Mouse (Mus musculus) ES-Bruce4 (cell line): ENCODE measurements around the gene H2-D1. TPM values are rescaled to one million over a fixed set of nuclear protein-coding genes. Genes with fewer than 3 reads are reported as not detected.
"Not testable (repeated sequence)": the region's sequence is repeated elsewhere in the genome, so short reads cannot be mapped to it uniquely, and the experiment has no call there.

Experiments
- H3K27ac ChIP-seq: 2 replicates; pipeline ENCODE4 v1.5.1; 2012; ENCODE audit warnings: low read length, inconsistent platforms; ENCODE audit not compliant: insufficient read depth
- H3K27me3 ChIP-seq: 2 replicates; pipeline ENCODE4 v1.6.1; 2012; ENCODE audit warnings: mild to moderate bottlenecking, low read length, inconsistent platforms; ENCODE audit not compliant: control insufficient read depth, poor library complexity, insufficient read depth, severe bottlenecking
- H3K36me3 ChIP-seq: 2 replicates; pipeline ENCODE4 v1.6.1; 2012; ENCODE audit warnings: inconsistent platforms, mild to moderate bottlenecking, low read length, moderate library complexity; ENCODE audit not compliant: control insufficient read depth, poor library complexity, insufficient read depth, severe bottlenecking
- H3K4me1 ChIP-seq: one replicate; pipeline ENCODE4 v1.8.1; 2011; ENCODE audit warnings: low read length; ENCODE audit not compliant: control insufficient read depth, insufficient read depth
- H3K4me3 ChIP-seq: 2 replicates; pipeline ENCODE4 v1.5.1; 2011; ENCODE audit warnings: low read depth, mild to moderate bottlenecking, low read length
- H3K9ac ChIP-seq: 2 replicates; pipeline ENCODE4 v1.6.1; 2012; ENCODE audit warnings: low read depth, mild to moderate bottlenecking, inconsistent platforms; ENCODE audit not compliant: poor library complexity, severe bottlenecking
- H3K9me3 ChIP-seq: replicated peaks from 2 replicates; pipeline ENCODE4 v1.6.1; 2012; ENCODE audit warnings: mild to moderate bottlenecking, low read length, inconsistent platforms; ENCODE audit not compliant: control insufficient read depth, poor library complexity, insufficient read depth, severe bottlenecking
- CTCF ChIP-seq: IDR thresholded peaks from one replicate; pipeline ENCODE4 v1.8.1; 2011; ENCODE audit warnings: low read depth, low read length
- EP300 ChIP-seq: IDR thresholded peaks from 2 replicates; pipeline ENCODE4 v1.6.1; 2011; ENCODE audit warnings: low read depth, low read length; ENCODE audit not compliant: insufficient read depth
- POLR2A ChIP-seq: IDR thresholded peaks from one replicate; pipeline ENCODE4 v1.8.1; 2011; ENCODE audit warnings: low read length; ENCODE audit not compliant: insufficient read depth
- polyA plus RNA-seq: library from polyadenylated mRNA; stranded (reverse); fragments of >200 nt; gene quantifications from 2 replicates; pipeline ENCODE4 v1.2.4, GENCODE M21; 2011; ENCODE audit warnings: low read depth; ENCODE audit not compliant: missing spikeins, insufficient read depth, insufficient read length

The H2-D1 gene
- polyA plus RNA-seq, 1 experiment: 23.1 TPM

GRCm38 (mm10) chr17:35278957-35279688 is 16.6 kb downstream of the H2-D1 start:
- Histone ChIP-seq H3K9ac (no peak overlapping the region), H3K4me3 (no peak overlapping the region), H3K36me3 (no peaks in the 10 kb centered on the region), H3K27ac (no peak overlapping the region), H3K4me1 (peaks cover 1% of the 10 kb centered on the region), H3K9me3 (peaks cover 5% of the 10 kb centered on the region), H3K27me3 (no peaks in the 10 kb centered on the region)
- TF ChIP-seq CTCF (no peak), POLR2A (no peak), EP300 (no peak)

DNA sequence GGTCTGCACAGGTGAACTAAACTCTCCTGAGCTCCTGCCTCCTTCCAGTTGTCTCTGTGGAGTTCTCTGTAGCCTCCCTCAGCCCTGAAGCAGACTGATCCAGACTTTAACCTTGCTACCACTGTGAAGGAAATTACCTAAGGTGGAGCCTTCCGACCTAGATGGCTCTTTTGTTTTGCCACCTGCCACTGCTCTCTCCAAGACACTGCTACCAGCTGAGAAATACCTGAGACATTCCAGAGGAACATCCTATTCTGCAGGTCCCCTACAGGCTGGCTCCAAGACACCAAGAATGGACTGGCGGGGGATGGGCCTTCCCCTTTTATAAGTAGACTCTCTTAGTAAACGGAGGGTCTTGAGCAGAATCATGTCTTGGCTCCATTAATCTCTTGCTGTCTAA is 17.7 kb downstream of the H2-D1 start:
- peaks cover 1% of the 10 kb centered on the region for H3K4me1 ChIP-seq
- TF ChIP-seq POLR2A (no peak), EP300 (no peak), CTCF (no peak)
- no peak overlapping the region for H3K9ac ChIP-seq

GRCm38 (mm10) chr17:35285431-35285830 is 22.9 kb downstream of the H2-D1 start:
- no peak overlapping the region for H3K9ac ChIP-seq
- peaks cover 5% of the 10 kb centered on the region for H3K9me3 ChIP-seq
- no peak overlapping the region for H3K4me3 ChIP-seq
- no peaks in the 10 kb centered on the region for H3K27me3 ChIP-seq
- no peak overlapping the region for H3K27ac ChIP-seq
- H3K4me1 ChIP-seq: no peaks in the 10 kb centered on the region
- H3K36me3 ChIP-seq: no peaks in the 10 kb centered on the region
- TF ChIP-seq CTCF: no peak
- TF ChIP-seq EP300: no peak
- TF ChIP-seq POLR2A: no peak

More for the DNA sequence above, 17.7 kb downstream of the H2-D1 start:
- H3K4me3 ChIP-seq: no peak overlapping the region
- H3K27ac ChIP-seq: no peak overlapping the region
- peaks cover 5% of the 10 kb centered on the region for H3K9me3 ChIP-seq
- H3K36me3 ChIP-seq: no peaks in the 10 kb centered on the region
- H3K27me3 ChIP-seq: no peaks in the 10 kb centered on the region

GRCm38 (mm10) chr17:35295796-35296195 is 33.3 kb downstream of the H2-D1 start:
- not testable (repeated sequence) for H3K4me1 ChIP-seq, H3K36me3 ChIP-seq, H3K27ac ChIP-seq, H3K9ac ChIP-seq, H3K27me3 ChIP-seq, H3K9me3 ChIP-seq
- H3K4me3 ChIP-seq: 0 out of 2 replicates have a peak overlapping the region, but pooled peaks have one; percentile 9
- peak; percentile 70 for TF ChIP-seq CTCF

DNA sequence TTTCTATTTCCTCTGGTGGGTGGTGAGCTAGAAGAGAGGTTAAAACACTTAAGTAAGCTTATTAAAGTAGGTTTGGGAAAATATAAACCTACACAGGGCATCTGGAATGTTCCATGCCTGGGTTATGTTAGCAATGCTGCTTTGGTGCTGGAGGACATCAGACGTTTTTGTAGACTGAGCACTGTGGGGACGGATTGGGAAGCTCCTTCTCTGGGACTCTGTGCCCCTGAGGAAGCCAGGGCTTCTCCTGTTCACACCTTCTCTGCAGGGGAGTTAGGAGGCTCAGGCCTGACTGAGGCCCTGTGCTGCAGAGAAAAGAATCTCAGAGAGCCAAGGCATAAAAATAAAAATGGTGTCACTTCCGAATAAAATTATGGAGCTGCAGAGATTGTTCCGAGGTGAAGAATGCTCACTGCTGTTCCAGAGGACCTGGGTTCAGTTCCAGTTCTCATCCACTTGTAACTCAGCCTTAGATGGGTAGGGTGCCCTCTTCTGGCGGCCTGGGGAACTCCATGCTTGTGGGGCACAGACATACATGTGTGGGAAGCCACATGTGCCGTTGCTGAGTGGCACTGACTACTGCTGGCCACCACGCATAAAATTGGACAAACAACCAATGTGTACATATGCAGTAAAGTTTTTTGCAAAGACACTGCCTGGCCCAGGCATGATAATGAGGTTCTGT is 37.9 kb downstream of the H2-D1 start:
- not testable (repeated sequence) for H3K9me3 ChIP-seq, H3K4me1 ChIP-seq, H3K4me3 ChIP-seq, H3K9ac ChIP-seq, H3K36me3 ChIP-seq, H3K27ac ChIP-seq, H3K27me3 ChIP-seq
- TF ChIP-seq CTCF: peak; percentile 7

GRCm38 (mm10) chr17:35301645-35302258 is 39.2 kb downstream of the H2-D1 start:
- no peaks in the 10 kb centered on the region for H3K27me3 ChIP-seq
- H3K4me3 ChIP-seq: peak overlapping the region; percentile 35
- no peaks in the 10 kb centered on the region for H3K9me3 ChIP-seq
- H3K27ac ChIP-seq: no peak overlapping the region
- TF ChIP-seq EP300 (no peak), CTCF (peak; percentile 96), POLR2A (no peak)
- no peaks in the 10 kb centered on the region for H3K4me1 ChIP-seq
- H3K36me3 ChIP-seq: no peaks in the 10 kb centered on the region
- no peak overlapping the region for H3K9ac ChIP-seq
